Mouse (Mus musculus) liver, embryonic 14 days (tissue): Measurements from ENCODE around the gene Adam21. TPM values are rescaled to one million over a fixed set of nuclear protein-coding genes. Genes with fewer than 3 reads are reported as not detected.

Source experiments
- polyA plus RNA-seq: library from polyadenylated mRNA; depleted of rRNA; stranded (reverse); fragments of >200 nt; gene quantifications from 2 replicates; pipeline ENCODE4 v1.2.3, GENCODE M21; 2012; rRNA removed

Gene Adam21
- 0.02 and 0.03 TPM in 2 replicates for polyA plus RNA-seq

DNA sequence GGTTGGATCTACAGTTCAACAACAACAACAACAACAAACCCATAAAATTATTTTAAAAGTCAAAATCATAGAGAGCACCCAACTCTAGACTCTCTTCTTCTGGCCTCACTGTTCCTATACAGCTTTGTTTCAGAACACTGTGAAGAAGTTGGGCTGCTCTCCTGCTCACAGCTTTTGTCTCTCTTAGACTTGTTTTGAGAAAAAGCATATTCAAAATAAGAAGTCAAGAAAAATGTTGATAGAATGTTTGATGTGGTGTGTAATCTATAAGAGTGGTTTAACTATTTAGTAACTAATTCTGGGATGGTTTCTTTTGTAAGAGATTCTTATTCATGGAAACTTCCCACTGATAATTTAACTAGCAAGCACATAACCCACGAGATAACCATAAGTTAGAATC lies at the start of gene Adam21:
TSS of gene Adam21 (minus strand) at position 101 of the 400 bp plus-strand sequence.

DNA sequence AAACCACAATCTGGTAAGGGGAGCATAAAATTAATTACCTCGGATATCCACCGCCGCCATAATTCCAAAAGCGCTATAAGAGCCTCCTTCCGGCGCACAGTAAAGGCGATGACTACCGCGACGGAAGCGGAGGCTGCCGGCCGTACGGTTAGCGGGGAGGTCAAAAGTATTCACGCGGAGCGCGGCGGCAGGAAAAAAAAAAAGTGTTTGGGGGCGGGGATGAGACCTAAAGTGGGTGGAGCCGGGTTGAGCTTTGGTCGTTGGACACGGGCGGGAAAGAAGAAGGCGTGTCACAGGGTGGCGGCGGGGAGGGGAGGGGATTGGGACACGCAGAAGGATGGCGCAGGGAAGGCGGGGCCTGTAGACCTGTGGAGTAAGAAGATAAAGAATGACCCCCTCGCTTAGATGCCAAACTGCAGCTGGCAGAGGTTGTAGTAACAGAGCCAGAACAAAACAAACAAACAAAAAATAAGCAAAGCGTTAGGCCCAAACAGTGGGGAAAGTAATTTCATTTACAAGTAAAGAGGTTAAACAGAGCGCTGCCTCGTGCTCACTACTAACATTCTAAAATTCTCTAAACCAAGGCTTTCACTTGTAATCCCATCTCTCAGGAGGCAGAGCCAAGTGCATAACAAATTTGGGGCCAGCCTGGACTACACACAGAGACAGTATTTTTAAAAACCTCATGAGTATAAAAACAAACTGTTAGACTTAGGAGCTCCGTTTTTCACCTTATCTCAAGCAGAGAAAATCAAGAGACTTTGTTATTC lies 26.8 kb upstream of the Adam21 start, which contains the start of gene Med6:
TSS of gene Med6 (minus strand) at position 107 of the 770 bp plus-strand sequence.

DNA sequence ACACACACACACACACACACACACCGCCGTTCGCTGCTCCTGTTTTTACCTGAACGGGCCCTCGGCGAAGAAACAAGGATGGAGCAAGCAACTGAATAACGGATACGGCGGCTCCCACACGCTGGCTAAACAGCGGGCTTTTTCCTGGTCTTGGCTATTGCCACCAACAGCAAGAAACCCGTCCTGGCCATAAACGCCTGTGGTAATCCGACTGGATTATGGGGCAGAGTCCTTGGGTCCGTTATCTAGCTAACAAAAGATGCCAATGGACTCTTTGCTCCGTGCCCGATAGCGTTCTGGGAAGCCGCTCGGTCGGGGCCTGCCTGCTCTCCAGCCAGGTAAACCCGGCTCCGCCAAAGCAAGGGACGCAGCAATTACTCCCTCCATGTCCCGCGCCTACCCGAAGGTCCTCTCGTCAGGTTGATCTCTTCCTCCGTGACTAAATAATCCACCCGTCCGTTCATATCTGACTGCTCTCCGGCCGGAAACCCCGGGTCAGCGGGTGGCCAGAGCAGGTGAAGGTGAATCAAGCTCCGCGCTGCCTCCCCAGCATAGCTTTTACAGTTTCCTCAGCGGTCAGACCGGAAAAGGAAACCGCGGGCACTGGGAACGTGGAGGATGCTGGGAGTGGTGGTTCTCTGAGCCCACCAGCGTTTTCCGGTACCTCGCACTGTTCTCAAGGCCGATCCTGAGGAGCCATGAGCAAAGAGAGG lies 35.8 kb downstream of the Adam21 start, which contains the start of the genes Gm20498 and Synj2bp:
TSS of gene Gm20498 (minus strand) at position 590 of the 713 bp plus-strand sequence.
TSS of gene Synj2bp (minus strand) at position 596 of the 713 bp plus-strand sequence.

Other genes starting within 250 kb of the Adam21 start
- gene Slc8a3, start 235.3 kb downstream of the Adam21 start, polyA plus RNA-seq, result 0.02 and 0.03 TPM in 2 replicates
- 0.22 and 0.23 TPM in 2 replicates for gene Gm4787, start 189.0 kb downstream of the Adam21 start, polyA plus RNA-seq
- gene Adam4, start 146.5 kb downstream of the Adam21 start, polyA plus RNA-seq, result 0.28 and 0.36 TPM in 2 replicates
- 39.3 and 44.5 TPM in 2 replicates for gene Cox16, start 83.3 kb downstream of the Adam21 start, polyA plus RNA-seq
- 5.4 and 7.2 TPM in 2 replicates for gene Gm20498, start 35.6 kb downstream of the Adam21 start, polyA plus RNA-seq
- gene Synj2bp, start 35.6 kb downstream of the Adam21 start, polyA plus RNA-seq, result 8.3 and 10.0 TPM in 2 replicates
- gene Med6, start 26.5 kb upstream of the Adam21 start, polyA plus RNA-seq, result 30.2 and 32.4 TPM in 2 replicates
- 0.01 and 0.05 TPM in 2 replicates for gene Ttc9, start 62.8 kb upstream of the Adam21 start, polyA plus RNA-seq
- 0.02 and 0.06 TPM in 2 replicates for gene Map3k9, start 212.7 kb upstream of the Adam21 start, polyA plus RNA-seq